Mouse (Mus musculus): ENCODE measurements at regions not wholly inside any gene's neighbourhood (a gene's known extent, or its start where the extent isn't known, plus 50 kb on each side); places are given as distances from the start of the nearest gene placed in this dataset.

DNA sequence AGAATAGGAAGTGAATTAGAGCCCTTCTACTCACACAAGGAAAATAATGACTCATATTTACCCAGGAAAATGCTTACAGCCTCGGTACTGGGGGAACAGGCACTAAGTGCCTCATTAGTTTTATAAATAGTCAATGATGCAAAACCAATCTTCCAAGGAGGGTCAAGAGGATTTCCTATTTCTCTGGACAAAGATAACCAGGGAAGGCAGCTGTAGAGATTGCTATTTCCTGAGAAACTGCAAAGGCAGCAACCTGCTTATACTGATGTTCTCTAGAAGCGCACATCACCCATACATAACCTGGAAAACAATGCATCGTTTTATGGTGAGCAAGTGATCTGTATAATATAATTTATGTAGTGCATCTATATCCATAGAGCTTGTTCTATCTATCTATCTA, 201.3 kb upstream of the Sash1 start:
- no peak for DNase-seq (ENCODE audit: low spot score in 2 of 2)

DNA sequence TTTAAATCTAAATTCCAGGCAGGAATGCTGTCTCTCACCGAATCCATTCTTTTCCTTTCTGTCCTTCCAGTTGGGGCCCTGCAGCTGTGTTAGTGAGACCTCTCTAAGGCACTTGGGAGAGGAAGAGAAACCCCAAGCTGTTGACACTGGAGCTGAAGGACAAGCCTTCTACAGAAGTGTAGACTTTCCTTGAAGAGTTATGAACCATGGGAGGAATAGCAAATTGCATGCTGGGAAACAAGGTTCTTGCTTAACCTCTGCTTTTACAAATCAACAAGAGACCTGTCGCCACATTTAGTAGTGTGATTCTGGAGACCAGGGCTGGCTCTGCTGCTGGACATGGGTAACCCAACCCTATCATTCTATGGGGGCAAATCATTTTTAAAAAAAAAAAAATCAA, 200.8 kb upstream of the Sash1 start:
- no peak for DNase-seq (ENCODE audit: low spot score in 2 of 2)

DNA sequence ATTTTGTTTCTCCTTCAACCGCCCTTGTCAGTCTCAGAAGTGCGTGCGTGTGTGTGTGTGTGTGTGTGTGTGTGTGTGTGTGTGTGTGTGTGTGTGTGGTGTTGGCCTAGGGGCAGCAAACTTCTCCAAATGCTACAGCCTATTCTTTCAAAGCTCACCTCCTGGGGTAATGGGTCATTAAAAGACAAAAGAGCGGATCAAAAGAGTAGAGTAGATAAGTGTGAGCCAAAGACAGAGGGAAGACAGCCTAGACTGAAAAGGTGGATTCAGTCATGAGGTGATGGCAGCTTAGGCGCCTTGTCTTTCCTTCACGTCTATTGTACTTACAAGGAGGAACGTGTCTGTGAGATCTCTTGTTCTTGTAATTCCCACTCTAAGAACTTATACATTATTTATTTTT, 199.6 kb upstream of the Sash1 start:
- DNase-seq (ENCODE audit: low spot score in 2 of 2): no peak

DNA sequence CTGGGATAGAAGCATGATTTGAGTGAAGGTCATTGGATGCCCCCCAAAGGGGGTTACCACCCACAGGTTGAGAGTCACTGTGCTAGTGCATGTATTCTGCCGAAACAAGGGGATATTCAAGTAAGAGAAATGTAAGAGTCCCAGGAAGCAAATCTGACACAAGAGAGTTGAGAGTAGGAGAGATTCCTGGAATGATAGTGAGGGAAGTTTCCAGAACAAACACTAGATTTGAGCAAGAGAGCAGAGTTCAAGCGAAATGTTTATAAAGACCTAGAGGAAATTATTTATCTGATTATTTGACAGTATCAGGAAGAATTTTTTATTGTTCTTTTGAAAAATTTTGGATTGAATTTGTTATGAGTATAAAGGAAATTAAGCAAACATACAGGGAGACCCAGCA, 189.0 kb upstream of the Sash1 start:
- DNase-seq (ENCODE audit: low spot score in 2 of 2): no peak

DNA sequence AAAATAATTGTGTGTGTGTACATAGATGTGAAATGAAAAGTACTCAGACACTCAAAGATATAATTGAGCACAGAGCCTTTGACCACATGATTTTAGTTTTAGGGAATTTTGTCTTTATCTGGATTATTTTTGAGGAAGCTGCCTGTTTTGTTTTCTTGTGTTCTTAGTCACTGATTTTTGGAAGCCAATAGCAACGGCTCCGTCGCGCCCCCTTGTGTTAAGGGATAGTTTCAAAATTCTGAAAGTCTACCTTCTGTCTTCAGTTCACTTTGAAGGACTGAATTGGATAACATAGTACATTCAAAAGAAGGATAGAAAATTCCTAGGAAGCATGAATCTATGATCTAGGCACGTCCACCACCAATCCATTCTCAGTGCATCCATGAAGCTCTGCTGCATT, 185.8 kb upstream of the Sash1 start:
- peak in 1 of 2 experiments; percentile 56 for DNase-seq (ENCODE audit: low spot score in 2 of 2)

DNA sequence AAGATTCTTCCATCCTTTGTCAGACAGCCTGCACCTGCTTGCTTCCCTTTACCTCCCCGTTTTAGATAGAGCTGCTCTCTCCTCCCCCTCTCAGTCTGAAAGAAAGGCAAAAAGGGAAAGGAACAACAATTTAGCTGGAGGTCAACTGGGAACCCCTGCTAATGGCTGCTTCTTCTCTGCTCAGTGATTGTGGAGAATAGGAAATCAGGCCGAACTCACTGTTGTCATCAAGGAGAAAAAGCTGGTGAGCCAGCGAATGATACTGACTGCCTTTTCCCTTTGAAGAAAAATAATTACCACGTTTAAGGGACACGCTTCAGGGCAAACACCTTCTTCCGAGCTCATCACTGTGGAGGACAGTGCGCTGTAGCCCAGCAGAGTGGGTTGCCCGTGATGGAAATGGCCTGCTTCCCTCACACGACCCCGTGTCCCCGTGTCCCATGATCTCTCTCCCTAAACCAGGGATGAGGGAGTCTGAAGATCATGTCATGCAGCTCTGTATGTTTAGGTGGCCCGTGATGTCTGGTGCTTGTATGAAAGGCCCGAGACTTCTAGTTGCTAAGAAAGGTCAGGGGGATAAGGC, 183.8 kb upstream of the Sash1 start:
- DNase-seq (ENCODE audit: low spot score in 2 of 2): no peak

DNA sequence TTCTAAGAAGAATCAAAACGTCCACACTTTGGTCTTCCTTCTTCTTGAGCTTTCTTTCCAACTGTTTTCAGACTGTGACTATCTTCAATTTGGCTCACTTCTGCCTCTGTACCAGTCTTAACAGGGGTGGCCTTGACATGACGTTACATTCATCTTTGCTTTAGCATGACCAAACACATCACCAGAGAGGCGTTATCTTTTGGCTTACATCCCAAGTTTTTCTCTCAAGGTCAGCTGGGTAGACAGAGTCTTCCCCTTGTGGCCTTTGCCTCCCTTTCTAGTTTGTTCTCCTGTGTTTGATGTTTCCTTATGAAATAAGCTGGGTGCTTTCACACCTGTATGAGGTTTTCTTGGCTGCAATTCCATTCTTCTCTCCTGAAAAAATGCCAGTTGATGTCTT, 180.7 kb upstream of the Sash1 start:
- DNase-seq (ENCODE audit: low spot score in 2 of 2): no peak

DNA sequence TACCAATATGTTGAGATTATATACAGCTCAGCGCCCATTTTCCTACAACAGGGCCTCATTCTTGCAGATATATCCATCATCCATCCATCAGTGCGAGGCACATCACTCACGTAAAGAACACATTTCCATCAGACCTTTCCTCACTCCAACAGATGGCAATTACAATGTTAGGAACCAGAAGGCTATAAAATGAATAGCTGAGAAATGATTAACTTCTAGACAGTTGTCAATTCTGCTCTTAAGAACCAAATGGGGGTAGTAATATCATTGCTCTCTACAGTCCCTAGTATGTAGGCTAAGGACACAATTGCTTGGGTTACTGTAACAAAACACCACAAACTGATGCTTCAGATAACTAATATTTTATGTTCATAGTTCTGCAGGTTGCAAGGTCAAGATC, 176.1 kb upstream of the Sash1 start:
- no peak for DNase-seq (ENCODE audit: low spot score in 2 of 2)

DNA sequence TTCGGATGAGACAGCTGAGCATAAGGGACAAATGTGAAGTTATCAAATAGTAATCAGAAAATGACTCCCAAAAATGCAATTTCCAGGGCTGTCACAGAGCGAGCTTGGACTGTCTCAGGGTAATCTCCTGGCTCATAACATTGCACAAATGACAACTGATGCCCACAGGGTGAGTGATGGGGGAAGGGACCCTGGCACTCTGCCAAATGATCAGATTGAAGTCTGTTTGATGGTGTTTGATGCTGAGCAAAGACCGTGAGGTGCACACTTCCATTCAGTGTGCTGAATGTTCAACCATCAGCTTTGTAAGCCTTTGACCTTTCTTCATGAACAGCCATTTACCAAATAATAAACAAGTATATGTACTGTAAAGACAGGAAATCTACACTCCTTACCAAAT, 169.4 kb upstream of the Sash1 start:
- no peak for DNase-seq (ENCODE audit: low spot score in 2 of 2)

DNA sequence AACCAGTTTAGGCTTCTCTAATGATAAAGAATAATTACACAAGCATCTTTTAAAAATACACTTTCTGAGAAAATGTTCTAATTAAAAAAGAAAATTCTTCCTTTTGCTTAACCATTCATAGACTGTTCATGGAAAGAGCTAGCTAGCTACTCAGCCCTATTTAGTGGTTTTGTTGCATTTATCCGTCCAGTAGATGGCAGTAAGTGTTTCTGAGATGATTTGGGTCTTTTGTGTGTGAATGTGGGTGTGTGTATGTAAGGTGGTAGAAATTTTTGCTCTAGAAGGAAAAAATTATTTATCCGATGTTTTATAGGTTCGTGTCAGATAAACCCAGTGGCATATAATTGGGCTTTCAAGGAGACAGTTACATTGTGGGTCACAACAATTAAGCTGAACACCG, 167.5 kb upstream of the Sash1 start:
- DNase-seq (ENCODE audit: low spot score in 2 of 2): peak in 1 of 2 experiments; percentile 66

DNA sequence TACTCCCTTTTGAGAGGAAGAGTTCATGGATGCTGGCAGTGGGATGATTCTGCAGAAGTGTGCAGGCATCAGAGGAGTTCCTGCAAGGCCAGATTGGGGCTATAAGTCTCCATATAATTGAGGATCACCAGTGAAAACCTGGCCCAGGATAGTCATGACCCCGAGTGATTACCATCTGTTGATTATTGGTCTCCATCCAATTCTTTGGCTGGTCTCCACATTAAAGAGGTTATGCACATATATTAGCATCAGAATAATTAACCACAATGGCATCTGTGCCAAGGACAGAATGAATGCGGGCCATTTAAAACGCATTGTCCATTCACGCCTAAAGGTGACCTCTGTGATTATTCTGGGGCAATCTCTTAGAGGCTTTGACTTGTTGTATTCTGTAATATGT, 161.5 kb upstream of the Sash1 start:
- DNase-seq (ENCODE audit: low spot score in 2 of 2): no peak

DNA sequence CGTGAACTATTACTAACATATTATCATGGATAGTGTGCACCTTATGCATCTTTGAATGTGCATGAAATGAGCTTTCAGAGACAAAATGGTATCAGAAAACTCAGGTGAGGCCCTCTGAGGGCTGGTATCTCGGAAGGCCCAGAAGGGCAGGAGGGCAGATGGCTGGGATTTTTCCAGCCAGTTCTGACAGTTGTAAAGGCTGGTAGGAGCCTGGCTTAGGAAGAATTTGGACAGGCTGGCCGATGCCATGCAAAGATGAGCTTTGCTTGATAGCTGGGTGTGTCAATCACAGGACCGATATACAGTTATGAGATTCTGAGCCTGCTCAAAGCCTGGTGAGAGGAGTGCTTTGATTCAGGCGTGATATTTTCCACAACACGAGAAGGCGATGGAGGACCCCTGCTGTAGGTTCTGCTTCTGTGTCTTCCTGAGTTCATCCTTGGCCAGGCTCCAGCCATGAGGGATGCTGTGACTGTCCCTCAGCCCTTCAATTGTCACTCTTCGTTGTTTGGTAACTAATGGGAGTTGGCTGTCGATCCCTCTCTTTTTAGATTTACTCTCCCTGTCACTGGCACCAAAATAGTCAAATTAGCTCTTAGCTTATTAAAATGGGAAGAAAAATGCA, 159.0 kb upstream of the Sash1 start:
- DNase-seq (ENCODE audit: low spot score in 2 of 2): no peak

DNA sequence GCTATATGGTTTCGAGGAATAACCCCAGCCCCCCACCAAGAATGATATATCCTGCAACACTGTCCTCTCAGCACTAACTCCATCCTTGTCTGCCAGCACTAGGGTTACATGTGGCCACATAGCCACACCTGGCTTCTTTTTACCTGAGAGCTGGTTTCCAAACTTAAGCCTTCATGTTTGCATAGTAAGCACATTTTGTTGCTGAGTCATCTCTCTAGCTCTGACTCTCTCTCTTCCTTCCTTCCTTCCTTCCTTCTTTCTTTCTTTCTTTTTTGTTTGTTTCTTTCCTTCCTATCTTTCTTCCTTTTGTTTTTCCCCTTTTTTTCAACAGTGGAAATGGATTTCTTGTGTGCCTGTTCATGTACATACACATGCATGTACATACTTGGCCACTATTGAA, 157.6 kb upstream of the Sash1 start:
- DNase-seq (ENCODE audit: low spot score in 2 of 2): no peak

DNA sequence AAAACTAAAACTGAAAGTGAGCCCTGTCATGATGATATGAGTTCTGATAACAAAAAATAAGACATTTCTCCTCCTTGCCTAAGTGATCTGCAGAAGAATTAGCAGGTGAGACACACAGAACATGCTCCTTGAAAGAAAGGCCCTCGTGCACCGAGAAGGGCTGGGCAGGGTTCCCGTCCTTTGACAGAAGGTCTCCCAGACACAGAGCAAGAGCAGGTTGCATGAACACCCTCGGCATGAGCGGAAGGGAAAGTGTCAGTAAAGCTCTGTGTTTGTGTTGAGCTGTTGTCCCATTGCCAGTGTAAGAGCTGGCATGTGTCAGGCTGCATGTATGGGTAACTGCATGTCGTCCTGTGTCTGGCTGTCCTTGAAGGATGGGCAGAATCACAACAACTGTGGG, 144.6 kb upstream of the Sash1 start:
- no peak for DNase-seq (ENCODE audit: low spot score in 2 of 2)

DNA sequence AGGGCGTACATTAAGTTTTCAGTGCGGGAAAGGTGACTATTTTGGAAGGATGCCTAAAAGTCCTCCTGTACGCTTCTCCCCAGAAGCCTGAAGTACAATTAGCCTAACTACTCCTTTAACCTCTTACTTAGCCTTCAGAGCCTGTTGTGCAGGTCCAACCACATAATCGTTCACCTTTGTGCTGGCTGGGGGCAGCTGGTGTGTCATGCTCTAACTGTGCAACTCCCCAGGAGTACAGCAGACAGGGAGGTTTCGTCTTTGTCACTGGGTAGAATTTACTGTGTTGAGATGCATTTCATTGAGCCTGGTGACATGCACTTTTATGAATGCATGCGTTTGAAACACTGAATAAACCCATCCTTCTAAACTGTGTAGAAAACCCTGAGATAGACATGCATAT, 143.6 kb upstream of the Sash1 start:
- no peak for DNase-seq (ENCODE audit: low spot score in 2 of 2)

DNA sequence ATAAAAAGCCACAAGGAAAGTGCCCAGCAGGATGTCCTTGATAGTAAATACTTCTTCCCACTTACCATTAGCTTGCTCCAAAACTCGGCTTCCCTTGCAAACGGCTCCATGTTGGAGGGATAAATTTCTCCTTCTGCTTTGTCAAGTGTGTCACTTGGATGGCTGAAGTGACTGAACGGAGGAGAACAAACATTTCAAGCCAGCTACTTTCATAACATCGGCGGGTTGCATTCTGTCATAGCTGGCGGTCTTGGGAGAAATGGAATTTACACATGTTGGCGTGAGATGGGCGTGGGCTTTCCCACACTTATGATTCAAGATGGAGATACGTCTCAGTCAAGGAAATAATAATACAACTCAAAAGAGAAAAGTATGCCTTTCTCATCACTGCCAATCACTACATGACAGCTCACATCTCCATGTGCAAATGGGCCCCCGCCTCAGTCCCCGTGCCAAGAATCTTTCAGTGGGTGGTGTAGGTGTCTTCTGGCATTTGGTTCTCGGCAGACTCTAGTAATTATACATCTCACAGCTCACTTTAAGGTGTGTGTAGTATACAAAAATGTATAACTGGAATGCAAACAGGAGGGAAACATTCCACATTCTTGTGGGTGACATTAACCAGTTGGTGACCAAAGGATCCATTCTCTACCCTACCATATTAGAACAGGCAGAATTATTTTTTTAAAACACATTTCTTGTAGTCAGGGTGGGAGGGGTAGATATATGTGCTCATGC, 141.4 kb upstream of the Sash1 start:
- DNase-seq (ENCODE audit: low spot score in 2 of 2): peak; percentile 32 to 61

DNA sequence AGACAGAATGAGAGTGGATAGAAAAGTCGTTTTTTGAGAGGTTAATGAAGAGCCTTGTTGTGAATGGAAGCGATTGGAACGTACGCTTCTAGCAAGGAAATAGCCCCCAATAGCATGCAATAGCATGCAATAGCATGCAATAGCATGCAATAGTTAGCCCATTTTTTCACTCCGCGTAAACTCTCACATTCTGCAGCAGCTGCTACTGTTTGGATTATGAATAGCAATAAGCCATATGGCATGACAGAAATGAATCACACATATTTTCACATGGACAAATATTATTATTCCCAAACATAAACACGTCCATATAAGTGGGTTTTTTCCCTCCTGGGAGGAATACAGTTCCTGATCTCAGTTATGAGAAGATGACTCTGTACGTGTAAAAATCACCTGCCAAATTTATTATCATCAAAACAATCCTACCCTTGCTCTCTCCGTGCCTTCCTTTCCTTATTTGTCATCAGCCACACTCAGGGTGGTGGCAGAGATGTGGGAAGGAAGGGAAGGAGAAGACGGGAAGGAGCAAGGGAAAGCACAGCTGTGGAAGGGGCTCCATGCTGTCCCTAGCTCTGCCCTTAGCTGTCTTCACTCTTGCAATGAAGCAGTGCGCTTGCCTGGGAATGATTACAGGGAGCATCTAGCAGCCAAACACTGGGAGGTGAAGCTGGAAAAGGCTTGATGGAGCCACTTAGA, 129.1 kb upstream of the Sash1 start:
- peak in 1 of 2 experiments; percentile 56 for DNase-seq (ENCODE audit: low spot score in 2 of 2)

DNA sequence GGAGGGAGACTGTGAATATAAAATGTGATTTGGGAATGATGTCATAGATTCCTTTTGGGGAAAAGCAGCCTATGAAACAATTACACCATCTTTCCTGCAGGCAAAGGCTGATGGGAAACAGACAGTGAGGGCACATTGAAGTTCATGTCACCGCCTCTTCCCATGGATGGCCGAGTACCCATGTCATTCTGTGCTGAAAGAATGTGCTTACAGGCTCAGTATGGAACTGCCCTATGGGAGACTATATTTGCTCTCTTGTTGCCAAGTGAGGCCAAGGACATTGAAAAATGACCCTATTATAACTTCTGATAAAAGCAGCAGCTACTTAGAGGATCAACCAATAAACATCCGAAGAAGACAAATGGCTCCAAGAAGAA, 127.7 kb upstream of the Sash1 start:
- no peak for DNase-seq (ENCODE audit: low spot score in 2 of 2)

DNA sequence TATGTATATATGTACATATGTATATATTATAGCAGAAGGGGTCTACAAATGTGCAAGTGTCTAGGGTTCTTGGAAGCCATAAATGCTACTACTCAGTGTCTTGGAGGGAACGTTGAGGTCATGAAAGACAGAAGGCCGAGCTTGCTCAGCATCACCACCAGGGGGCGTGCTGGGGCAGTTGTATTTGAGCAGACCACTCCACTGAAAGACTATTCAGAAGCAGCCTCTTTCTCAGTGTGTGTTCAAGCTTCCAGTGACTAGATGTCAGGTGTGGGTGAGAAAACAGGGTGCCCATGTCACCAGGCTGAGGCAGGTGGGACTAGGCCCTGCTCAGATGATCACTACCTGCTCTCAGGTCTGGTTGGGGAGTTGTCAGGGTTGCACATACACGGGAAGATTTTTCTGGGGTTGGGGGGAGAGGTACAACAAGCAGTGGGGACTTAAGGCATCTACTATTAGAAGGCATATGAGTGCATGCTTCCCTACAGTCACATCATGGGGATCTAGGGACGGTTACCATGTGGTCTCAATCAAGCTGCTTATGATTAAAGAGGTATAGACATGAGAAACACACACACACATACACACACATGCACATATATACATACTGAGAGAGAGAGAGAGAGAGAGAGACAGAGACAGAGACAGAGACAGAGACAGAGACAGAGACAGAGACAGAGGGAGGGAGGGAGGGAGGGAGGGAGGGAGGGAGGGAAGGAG, 127.1 kb upstream of the Sash1 start:
- peak; percentile 47 to 66 for DNase-seq (ENCODE audit: low spot score in 2 of 2)

DNA sequence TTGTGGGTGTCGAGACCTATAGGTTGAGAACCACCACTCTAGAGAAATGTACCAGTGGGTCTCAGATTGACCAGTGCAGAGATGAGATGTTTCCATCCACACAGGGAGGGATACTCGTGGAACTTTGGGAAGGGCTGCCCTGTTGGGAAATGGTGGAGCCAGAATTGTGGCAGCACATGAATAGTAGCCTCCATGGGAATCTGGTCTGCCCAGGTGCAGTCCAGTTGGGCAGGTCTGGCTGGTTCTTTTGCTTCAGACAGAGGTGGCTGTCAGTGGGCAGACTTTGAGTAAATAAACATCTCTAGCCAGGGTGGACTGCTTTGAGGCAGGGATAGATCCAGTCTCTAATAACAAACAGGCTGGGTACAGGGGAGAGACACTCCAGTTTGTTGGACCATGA, 126.0 kb upstream of the Sash1 start:
- DNase-seq (ENCODE audit: low spot score in 2 of 2): no peak

DNA sequence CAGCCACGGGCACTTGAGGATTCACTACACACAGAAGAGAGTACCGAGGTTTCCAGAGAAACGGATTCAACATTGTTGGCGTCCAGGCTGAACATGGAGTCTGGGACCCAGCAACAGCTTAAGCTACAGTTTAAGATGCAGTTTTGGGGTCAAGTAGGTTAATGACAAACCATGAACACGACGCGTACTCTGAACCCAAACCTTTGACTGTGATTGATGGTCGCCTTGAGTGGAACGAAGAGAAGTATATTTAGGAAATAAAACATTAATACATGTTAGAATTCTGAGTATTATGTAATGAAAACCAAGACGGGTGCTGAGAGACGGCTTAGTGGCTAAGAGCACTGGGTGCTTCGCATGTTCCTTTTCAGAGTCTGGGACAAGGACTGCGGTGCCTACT, 124.3 kb upstream of the Sash1 start:
- DNase-seq (ENCODE audit: low spot score in 2 of 2): no peak
